Mouse (Mus musculus): ENCODE data around the gene Troap. TPM values are rescaled to one million over a fixed set of nuclear protein-coding genes. Genes with fewer than 3 reads are reported as not detected.

The Troap gene
- total RNA-seq (2021) = under 1 TPM in 1 of 2 experiments, not detected in 1; 0.32 TPM

GRCm38 (mm10) chr15:99074019-99074599 is at the start of gene Troap:
Gene Troap, plus strand, starts transcription at chr15:99074575.
- DNase-seq (ENCODE audit: low spot score in 2 of 2) = no peak
- intact Hi-C loops (cut with DNase I) = no loop called here

GRCm38 (mm10) chr15:99024668-99025314 is 49.6 kb upstream of the Troap start:
- DNase-seq (ENCODE audit: low spot score in 2 of 2) = peak; percentile 55 to 67
- intact Hi-C loops (cut with DNase I) = no loop called here

- intact Hi-C loops (cut with DNase I) = no loop called here
- no peak for DNase-seq (ENCODE audit: low spot score in 2 of 2)
Observed at GRCm38 (mm10) chr15:99025414-99025813, 49.0 kb upstream of the Troap start.

GRCm38 (mm10) chr15:99026259-99026658 is 48.1 kb upstream of the Troap start:
- no peak for DNase-seq (ENCODE audit: low spot score in 2 of 2)
- intact Hi-C loops (cut with DNase I) = no loop called here

DNA sequence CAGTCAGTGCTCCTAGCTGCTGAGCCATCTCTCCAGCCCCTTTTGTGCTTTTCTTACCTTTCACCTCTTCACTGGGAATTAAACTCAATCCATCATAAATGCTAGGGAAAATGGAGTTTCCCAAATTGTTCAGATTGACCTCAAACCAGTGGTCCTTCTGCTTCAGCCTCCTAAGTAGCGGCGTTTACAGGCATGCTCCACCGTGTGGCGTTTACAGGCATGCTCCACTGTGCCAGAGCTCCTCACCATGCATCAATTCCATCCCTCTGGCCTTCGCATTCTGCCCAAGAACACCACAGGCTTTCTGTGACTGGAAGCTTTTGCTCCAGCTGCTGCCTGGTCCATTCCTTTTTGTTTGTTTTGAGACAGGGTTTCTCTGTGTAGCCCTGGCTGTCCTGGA is 47.3 kb upstream of the Troap start:
- intact Hi-C loops (cut with DNase I) = no loop called here
- no peak for DNase-seq (ENCODE audit: low spot score in 2 of 2)

DNA sequence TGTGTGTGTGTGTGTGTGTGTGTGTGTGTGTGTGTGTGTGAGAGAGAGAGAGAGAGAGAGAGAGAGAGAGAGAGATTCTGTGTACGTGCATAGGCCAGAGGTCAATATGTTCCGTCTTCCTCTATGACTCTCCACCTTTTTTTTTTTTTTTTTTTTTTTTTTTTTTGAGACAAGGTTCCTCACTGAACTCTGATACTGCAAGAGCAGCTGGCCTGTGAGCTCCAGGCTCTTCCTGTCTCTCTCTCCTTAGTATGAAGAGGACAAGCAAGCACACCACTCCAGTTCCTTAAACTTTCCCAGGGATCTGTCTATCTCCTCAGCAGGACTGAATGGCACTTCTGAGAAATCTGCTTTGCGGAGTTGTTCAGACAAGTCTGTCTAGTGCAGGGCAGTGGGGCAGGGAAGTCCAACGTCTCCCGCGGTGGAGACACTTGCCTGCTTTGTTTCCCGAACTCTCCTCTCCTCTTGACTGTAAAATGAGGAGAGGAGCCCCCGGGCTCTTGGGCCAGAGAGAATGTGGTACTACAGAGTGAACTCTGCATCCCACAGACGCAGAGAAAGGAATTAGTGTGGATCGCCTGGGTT is 45.4 kb upstream of the Troap start:
- DNase-seq (ENCODE audit: low spot score in 2 of 2) = no peak
- intact Hi-C loops (cut with DNase I) = no loop called here

DNA sequence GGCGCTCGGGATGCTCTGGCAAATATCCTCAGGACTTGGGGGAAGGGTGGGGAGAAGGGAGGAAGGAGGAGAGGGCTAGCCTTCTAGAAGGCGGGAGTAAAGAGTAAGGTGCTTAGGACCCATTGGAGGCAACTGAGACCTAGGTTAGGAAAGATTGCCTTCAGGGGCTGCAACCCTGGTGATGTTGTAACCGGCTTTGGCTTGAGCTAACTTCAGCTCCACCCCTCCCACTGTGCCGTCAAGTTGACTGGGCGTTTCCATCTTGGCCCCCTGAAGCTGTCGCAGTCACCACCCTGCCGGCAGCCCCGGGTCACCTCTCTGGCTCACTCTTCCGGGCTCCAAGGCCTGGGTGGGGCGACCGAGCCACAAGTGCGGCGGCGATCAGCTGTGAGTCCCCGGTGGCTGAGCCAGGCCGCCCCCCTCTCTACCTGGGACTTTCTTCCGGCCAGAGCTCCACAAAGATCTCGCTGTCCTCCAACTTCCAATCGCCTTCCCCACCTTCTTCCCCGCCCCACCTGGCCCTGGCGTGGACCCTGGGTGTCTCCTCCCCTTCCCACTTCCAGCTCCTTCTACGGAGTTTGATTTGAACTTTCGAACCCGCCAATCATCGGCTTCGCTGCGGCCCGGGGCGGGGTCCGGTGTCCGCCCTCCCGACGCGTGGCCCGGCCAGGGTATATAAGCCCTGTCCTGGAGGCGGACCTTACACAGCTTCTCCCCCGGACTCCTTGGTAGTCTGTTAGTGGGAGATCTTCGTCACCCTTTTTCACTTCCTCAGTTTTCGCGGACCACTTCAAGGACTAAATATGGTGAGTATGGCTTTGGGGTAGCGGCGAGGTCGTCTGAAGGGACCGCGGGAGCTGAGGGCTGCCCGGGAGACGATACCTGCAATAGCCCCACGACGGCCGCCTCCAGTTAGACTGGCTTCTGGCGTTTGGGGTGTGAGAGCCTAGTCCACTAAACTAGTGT is 44.5 kb upstream of the Troap start, which contains the start of gene Tuba1c:
Gene Tuba1c (plus strand): TSS at position 273 of the 966 bp plus-strand sequence.
- DNase-seq (ENCODE audit: low spot score in 2 of 2) = no peak
- intact Hi-C loops (cut with DNase I) = no loop called here

GRCm38 (mm10) chr15:99030585-99031387 is 43.6 kb upstream of the Troap start:
- no peak for DNase-seq (ENCODE audit: low spot score in 2 of 2)
- intact Hi-C loops (cut with DNase I) = no loop called here

- DNase-seq (ENCODE audit: low spot score in 2 of 2) = no peak
- intact Hi-C loops (cut with DNase I) = no loop called here
Observed at GRCm38 (mm10) chr15:99031388-99031675, 43.0 kb upstream of the Troap start.

- intact Hi-C loops (cut with DNase I) = no loop called here
- DNase-seq (ENCODE audit: low spot score in 2 of 2) = no peak
Observed at GRCm38 (mm10) chr15:99032041-99032725, 42.2 kb upstream of the Troap start.

- intact Hi-C loops (cut with DNase I) = no loop called here
- no peak for DNase-seq (ENCODE audit: low spot score in 2 of 2)
Observed at GRCm38 (mm10) chr15:99032726-99033250, 41.6 kb upstream of the Troap start.

DNA sequence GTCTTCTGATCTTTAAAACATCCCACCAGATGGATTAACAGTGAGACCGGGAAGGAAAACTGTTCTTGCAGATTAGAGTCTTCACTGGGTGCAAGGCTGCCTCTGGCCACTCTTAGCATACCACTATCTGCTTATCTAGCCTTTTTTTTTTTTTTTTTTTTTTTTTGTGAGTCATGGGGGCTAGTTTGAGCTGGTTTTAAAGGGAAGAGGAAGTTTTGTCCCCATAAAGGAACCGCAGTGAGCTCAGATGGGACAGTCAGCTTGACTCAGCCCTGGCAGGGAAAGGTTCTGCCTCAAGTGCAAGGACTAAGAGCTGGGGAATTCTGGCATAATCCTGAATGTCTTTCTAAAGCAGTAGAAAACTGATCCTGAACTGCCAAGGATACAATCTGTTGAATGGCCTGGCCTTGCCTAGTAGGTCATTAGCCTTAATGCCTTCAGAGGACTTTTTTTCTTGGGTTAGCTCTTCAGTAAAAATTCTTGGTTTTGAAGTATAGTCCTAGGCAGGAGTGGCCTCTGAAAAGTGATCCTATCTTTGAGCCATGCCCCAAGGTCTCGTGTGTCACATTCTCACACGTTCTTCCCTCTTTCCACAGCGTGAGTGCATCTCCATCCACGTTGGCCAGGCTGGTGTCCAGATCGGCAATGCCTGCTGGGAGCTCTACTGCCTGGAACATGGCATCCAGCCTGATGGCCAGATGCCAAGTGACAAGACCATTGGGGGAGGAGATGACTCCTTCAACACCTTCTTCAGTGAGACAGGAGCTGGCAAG is 40.7 kb upstream of the Troap start:
- intact Hi-C loops (cut with DNase I) = no loop called here

DNA sequence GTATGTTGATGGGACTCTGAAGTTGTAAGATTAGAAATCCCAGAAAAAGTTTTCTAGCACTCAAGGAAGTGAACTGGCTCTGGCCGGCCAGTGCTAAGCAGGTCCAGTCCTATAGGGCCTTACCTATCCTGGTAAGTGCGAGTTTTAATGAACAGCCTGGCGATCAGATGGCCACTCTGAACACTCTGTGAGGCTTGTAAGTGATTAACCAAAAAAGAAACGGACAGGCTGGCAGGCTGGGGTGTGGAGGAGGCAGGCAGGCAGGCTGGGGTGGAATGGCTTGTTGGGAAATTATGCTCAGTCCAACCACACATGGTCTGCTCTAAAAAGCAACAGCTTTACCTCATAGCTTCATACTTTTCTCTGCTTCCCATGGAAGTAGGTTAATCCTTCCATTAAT is 38.9 kb upstream of the Troap start:
- peak; percentile 35 to 48 for DNase-seq (ENCODE audit: low spot score in 2 of 2)
- intact Hi-C loops (cut with DNase I) = no loop called here

More for the DNA sequence above, 40.7 kb upstream of the Troap start:
- DNase-seq (ENCODE audit: low spot score in 2 of 2) = no peak

GRCm38 (mm10) chr15:99036249-99036905 is 38.0 kb upstream of the Troap start:
- no peak for DNase-seq (ENCODE audit: low spot score in 2 of 2)
- intact Hi-C loops (cut with DNase I) = no loop called here

DNA sequence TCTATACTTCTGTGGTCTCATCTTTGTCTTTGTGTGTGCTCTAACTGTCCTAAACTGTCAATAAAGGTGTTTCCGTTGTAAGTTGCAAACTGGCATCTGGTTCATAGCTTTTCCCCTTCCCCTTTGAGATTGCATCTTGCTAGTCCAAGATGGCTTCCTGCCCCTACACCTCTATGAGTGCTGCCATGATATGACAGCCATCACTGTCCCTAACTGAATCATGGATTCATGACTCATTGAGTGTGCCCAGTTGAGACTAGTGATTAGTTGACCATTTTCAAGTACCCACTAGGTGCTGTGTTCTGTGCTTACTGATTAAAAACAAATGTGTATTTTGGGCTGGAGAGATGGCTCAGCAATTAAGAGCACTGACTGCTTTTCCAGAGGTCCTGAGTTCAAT is 36.4 kb upstream of the Troap start:
- DNase-seq (ENCODE audit: low spot score in 2 of 2) = no peak
- intact Hi-C loops (cut with DNase I) = no loop called here

DNA sequence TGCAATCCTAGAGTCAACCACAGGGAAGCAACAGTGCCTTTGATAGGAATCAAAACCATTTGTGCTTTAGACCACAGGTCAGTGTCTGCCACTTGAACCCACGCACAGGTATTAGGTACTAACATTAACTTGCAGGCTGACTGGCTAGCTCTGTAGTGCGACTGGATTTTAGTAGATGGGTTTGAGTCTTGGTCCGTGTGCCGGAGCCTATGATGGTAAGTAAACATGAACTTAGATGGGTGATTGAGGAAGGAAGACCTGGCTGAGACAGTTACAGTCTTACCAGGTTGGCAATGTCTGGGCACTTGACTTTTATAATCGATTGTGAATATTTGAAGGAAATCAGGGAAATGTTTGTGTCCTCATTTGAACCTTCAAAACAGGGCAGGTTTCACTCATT is 35.6 kb upstream of the Troap start:
- intact Hi-C loops (cut with DNase I) = no loop called here
- no peak for DNase-seq (ENCODE audit: low spot score in 2 of 2)

DNA sequence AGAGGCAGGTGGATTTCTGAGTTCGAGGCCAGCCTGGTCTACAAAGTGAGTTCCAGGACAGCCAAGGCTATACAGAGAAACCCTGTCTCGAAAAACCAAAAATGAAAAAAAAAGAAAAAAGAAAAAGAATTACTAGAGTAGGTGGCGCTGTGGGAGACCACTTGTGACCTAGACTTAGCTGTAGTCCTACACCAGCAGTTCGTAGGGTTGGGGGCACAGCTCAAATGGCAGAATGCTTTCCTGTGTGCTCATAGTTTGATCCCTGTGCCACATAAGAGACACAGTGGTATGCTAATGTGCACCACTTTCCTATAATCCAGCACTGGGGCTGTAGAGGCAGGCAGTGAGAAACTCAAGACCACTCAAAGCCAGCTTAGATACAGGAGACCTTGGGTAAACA is 35.1 kb upstream of the Troap start:
- intact Hi-C loops (cut with DNase I) = no loop called here

More for the DNA sequence above, 35.1 kb upstream of the Troap start:
- DNase-seq (ENCODE audit: low spot score in 2 of 2) = no peak
